Mouse (Mus musculus) liver, embryonic 14.5 days (tissue): ENCODE results near the gene Mlec. TPM values are rescaled to one million over a fixed set of nuclear protein-coding genes. Genes with fewer than 3 reads are reported as not detected.

Source experiments
- ATAC-seq: fragments of 200-750 bp; cut with Nextera tagmentation; 2 replicates; pipeline ENCODE4 v1.8.0; 2017; ENCODE audit warnings: moderate number of reproducible peaks, mild to moderate bottlenecking, moderate library complexity; ENCODE audit not compliant: insufficient read depth
- DNase-seq, 3 experiments: peaks; one replicate each; pipeline ENCODE4 v3.0.0-alpha.2; 2012 to 2013; ENCODE audit warnings: low read depth in 3 of 3, low spot score in 3 of 3
- H3K27ac ChIP-seq: fragments of 300-500 bp; sonication (generic); 2 replicates; pipeline ENCODE4 v1.5.1; 2014; ENCODE audit warnings: moderate library complexity, mild to moderate bottlenecking, control low read depth, inconsistent platforms
- H3K27me3 ChIP-seq: fragments of 300-500 bp; sonication (generic); 2 replicates; pipeline ENCODE4 v1.6.1; 2014; ENCODE audit warnings: mild to moderate bottlenecking, low read length, moderate library complexity; ENCODE audit not compliant: control insufficient read depth, insufficient read depth
- H3K36me3 ChIP-seq: fragments of 300-500 bp; sonication (generic); replicated peaks from 2 replicates; pipeline ENCODE4 v1.6.1; 2014; ENCODE audit warnings: low read depth; ENCODE audit not compliant: control insufficient read depth, insufficient read depth
- H3K4me1 ChIP-seq, 2 experiments: fragments of 200-500 bp in 1 of 2; fragments of 300-500 bp in 1 of 2; sonication (generic) in 1 of 2; replicated peaks; 2 replicates each; pipeline ENCODE4 v1.6.1; 2012 to 2014; ENCODE audit warnings: antibody characterized with exemption in 1 of 2, inconsistent platforms in 1 of 2, low read length in 1 of 2; ENCODE audit not compliant: control insufficient read depth in 2 of 2, insufficient read depth in 2 of 2
- H3K4me2 ChIP-seq: fragments of 300-500 bp; sonication (generic); 2 replicates; pipeline ENCODE4 v1.6.1; 2014; ENCODE audit warnings: low read depth, mild to moderate bottlenecking, control low read depth, moderate library complexity
- H3K4me3 ChIP-seq, 2 experiments: fragments of 200-500 bp in 1 of 2; fragments of 300-500 bp in 1 of 2; sonication (generic) in 1 of 2; 2 replicates each; pipeline ENCODE4 v1.5.1; 2012 to 2014; ENCODE audit warnings: low read depth in 2 of 2, low read length in 2 of 2, mild to moderate bottlenecking in 2 of 2, control low read depth in 1 of 2, inconsistent platforms in 1 of 2, moderate library complexity in 1 of 2; ENCODE audit not compliant: insufficient read depth in 1 of 2
- H3K9ac ChIP-seq: fragments of 300-500 bp; sonication (generic); replicated peaks from 2 replicates; pipeline ENCODE4 v1.6.1; 2014; ENCODE audit warnings: mild to moderate bottlenecking, control low read depth, moderate library complexity
- H3K9me3 ChIP-seq: fragments of 300-500 bp; sonication (generic); 2 replicates; pipeline ENCODE4 v1.6.1; 2016; ENCODE audit warnings: low read length, mixed read lengths; ENCODE audit not compliant: control insufficient read depth
- CTCF ChIP-seq: IDR thresholded peaks from 2 replicates; pipeline ENCODE4 v1.5.1; 2016; ENCODE audit warnings: antibody characterized with exemption, low read depth, control low read depth
- EP300 ChIP-seq: IDR thresholded peaks from 2 replicates; pipeline ENCODE4 v1.6.1; 2016; ENCODE audit warnings: antibody characterized with exemption, low read depth
- WGBS: fragments of 180-500 bp; shearing (Covaris S2); extraction: QIAGEN DNeasy Blood & Tissue Kit; methylation state at CpG from one replicate; pipeline ENCODE4 v1.1.7; 2014; ENCODE audit not compliant: insufficient replicate concordance; 5-methylcytosine and 5-hydroxymethylcytosine counted together
- polyA plus RNA-seq, 2 experiments: library from polyadenylated mRNA; depleted of rRNA in 1 of 2; stranded (reverse) in 1 of 2; unstranded in 1 of 2; fragments of >200 nt; fragmentation: Nextera tagmentation in 1 of 2; extraction: Ambion mirVana in 1 of 2; gene quantifications; 2 replicates each; pipeline versions ENCODE4 v1.2.1 to v1.2.3; 2012 to 2014

The Mlec gene
- polyA plus RNA-seq, 2 experiments = 13.9 to 34.1 TPM

DNA sequence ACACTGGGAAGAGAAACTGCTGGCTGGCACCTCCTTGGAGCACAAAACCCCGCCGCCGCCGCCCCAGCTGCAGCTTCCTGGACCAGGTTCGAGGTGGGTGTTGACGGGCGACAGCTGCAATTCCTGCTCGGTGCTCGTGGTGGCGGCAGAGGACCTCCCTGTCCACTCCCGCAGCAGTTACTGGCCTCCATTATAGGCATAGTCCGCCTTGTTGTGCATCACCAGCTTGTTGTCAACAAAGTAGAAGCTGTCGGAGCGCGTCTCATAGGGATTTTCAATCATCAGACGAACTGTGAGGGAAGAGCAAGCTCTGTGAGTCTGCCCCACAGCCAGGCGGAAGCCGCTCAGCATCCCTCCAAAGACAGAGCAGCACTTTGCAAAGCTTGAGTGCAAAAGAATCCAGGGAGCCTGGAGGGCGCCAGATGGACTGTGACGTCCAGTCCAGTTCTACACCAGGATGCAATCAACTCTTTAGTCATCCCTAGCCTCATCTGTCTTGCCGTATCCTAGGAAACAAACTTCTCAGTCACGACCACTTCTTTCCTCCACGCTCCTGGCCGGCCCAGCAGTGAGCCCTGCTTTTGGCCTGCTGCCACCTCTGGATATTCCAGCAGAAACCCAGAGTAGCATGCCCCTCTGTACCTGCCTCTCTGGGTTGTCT lies 32.6 kb downstream of the Mlec start:
- no peaks in the 10 kb centered on the region for H3K27me3 ChIP-seq
- no peak overlapping the region for H3K4me3 ChIP-seq
- H3K36me3 ChIP-seq = no peaks in the 10 kb centered on the region; the same call in 1 of the 2 replicates
- no peaks in the 10 kb centered on the region for H3K9me3 ChIP-seq
- no peak overlapping the region for H3K4me2 ChIP-seq
- peak; percentile 97 for TF ChIP-seq CTCF
- TF ChIP-seq EP300 = no peak
- WGBS = 34% methylated on average over 24 of the region's 24 CpGs
- H3K9ac ChIP-seq = no peak overlapping the region
- peaks cover 0 to 3% of the 10 kb centered on the region in 2 experiments; a peak in 2 of 4 replicates for H3K4me1 ChIP-seq
- DNase-seq (peak in 2 of 3 experiments; percentile 35 to 40), ATAC-seq (peak; percentile 58; the same call in 1 of the 2 replicates)
- no peak overlapping the region for H3K27ac ChIP-seq

DNA sequence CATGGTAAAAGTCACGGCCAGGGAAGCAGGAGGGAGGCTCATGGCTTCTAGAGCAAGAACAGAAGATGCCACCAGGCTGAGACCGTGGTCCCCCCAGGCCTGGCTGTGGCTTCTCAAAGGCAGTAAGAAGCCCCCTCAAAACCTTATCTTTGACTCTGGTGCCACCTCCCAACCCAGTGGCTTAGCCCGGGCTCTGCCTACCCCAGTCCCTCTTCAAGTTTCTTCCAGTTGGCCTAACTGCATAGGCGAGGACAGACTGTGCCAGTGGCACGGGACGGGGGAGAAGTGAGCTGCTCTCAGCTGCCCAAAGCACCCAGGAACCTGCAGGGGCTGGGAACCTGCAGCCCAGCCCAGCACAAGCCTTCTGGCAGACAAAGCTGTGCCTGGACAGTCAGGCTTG lies 33.3 kb downstream of the Mlec start:
- H3K4me2 ChIP-seq = no peak overlapping the region
- no peaks in the 10 kb centered on the region for H3K27me3 ChIP-seq
- no peak for DNase-seq
- TF ChIP-seq EP300 (no peak), CTCF (no peak)
- ATAC-seq = no peak
- 76% methylated on average over 6 of the region's 6 CpGs for WGBS
- H3K4me3 ChIP-seq = no peak overlapping the region
- no peaks in the 10 kb centered on the region for H3K36me3 ChIP-seq
- H3K27ac ChIP-seq = no peak overlapping the region
- no peaks in the 10 kb centered on the region for H3K9me3 ChIP-seq
- H3K4me1 ChIP-seq = peaks cover 0 to 3% of the 10 kb centered on the region in 2 experiments; a peak in 2 of 4 replicates
- no peak overlapping the region for H3K9ac ChIP-seq

GRCm38 (mm10) chr5:115120978-115121377 lies 37.0 kb downstream of the Mlec start:
- Histone ChIP-seq H3K36me3 (no peaks in the 10 kb centered on the region), H3K4me2 (no peak overlapping the region), H3K9me3 (no peaks in the 10 kb centered on the region), H3K4me1 (peaks cover 0 to 9% of the 10 kb centered on the region in 2 experiments), H3K27me3 (no peaks in the 10 kb centered on the region), H3K9ac (no peak overlapping the region), H3K4me3 (no peak overlapping the region), H3K27ac (no peak overlapping the region)
- WGBS = 85% methylated on average over 5 of the region's 5 CpGs
- no peak for ATAC-seq
- TF ChIP-seq EP300 (no peak), CTCF (no peak)
- no peak for DNase-seq

DNA sequence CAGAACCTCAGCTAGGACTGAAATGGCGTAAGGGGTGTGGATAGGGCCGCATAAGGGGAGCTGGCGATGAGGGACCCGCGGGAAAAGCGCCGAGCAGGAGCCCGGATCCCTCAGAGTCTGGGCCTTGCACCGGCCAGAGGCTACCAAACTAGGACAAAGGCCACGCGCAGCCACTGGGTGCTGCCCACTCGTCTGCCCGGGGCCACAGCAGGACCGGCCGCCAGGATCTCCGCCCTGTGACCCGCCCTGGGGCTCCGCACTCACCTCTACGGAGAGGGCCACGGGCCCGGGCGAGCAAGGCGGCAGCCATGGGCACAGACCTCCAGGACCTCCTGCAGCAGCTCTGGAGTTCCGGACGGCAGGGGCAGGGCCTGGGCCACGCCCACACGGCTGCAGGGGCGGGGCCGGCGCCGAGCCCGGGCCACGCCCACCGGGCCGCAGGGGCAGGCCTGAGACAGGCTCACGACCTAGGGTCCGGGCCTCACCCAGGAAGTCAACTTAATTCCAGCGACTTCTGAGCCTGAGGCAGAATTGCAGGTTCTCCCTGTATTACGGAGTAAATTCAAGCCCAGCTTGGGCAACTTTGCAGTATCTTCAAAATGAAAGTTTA lies 38.9 kb downstream of the Mlec start, which contains the start of gene Acads:
Gene Acads (minus strand): TSS at position 386 of the 610 bp plus-strand sequence.
- TF ChIP-seq CTCF (no peak), EP300 (no peak)
- peaks cover 0 to 9% of the 10 kb centered on the region in 2 experiments for H3K4me1 ChIP-seq
- DNase-seq (peak; percentile 60 to 62 (median 61)), ATAC-seq (peak; percentile 87)
- no peak within 1 kb of the TSS for H3K27ac ChIP-seq
- H3K9ac ChIP-seq = peak within 1 kb of the TSS; percentile 65
- H3K4me2 ChIP-seq = peak within 1 kb of the TSS; percentile 89
- under 1% methylated on average over 39 of the region's 39 CpGs for WGBS
- H3K36me3 ChIP-seq = no peaks in the 10 kb centered on the region
- H3K4me3 ChIP-seq = peak within 1 kb of the TSS; percentile 55 to 67
- no peaks in the 10 kb centered on the region for H3K27me3 ChIP-seq
- no peaks in the 10 kb centered on the region for H3K9me3 ChIP-seq

DNA sequence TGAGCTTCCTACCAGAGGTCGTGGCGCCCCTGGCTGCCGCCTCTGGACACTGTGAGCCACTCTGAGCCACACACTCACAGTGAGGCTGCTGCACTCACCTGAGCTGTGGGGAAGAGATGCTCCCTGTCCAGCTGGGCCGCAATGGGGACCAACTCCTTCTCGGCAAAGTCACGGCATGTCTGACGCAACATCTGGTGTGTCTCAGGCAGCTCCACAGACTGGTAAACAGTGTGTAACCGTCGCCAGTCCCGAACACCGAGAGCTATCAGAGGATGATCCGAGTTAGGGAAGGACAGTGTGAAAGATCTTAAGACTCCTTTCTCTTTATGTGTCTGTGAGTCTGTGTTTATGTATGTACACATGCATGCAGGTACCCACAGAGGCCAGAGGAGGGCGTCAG lies 40.5 kb downstream of the Mlec start:
- H3K4me2 ChIP-seq = no peak overlapping the region
- H3K9me3 ChIP-seq = no peaks in the 10 kb centered on the region
- H3K27ac ChIP-seq = no peak overlapping the region
- H3K27me3 ChIP-seq = no peaks in the 10 kb centered on the region
- no peak for DNase-seq
- H3K4me1 ChIP-seq = peaks cover 0 to 9% of the 10 kb centered on the region in 2 experiments
- H3K9ac ChIP-seq = no peak overlapping the region
- 88% methylated on average over 13 of the region's 13 CpGs for WGBS
- TF ChIP-seq EP300 = no peak
- no peak; the same call in 1 of the 2 replicates for TF ChIP-seq CTCF
- no peak overlapping the region for H3K4me3 ChIP-seq
- ATAC-seq = no peak
- no peaks in the 10 kb centered on the region for H3K36me3 ChIP-seq
